Mouse (Mus musculus) heart, postnatal 36 days (tissue): ENCODE data around the gene Fgd5. TPM values are rescaled to one million over a fixed set of nuclear protein-coding genes. Genes with fewer than 3 reads are reported as not detected.
A peak's percentile ranks its signal among the peaks of the same experiment; 100 is the strongest.
"Not testable (repeated sequence)": the region's sequence is repeated elsewhere in the genome, so short reads cannot be mapped to it uniquely, and the experiment has no call there.

ENCODE experiments used
- DNase-seq, 2 experiments: peaks; one replicate each; pipeline ENCODE4 v3.0.0; 2021 to 2022
- intact Hi-C: fragments of 180-260 bp; cut with DNase I; formaldehyde crosslinking; loops from one replicate; pipeline ENCODE4 v1.15.1; 2025
- total RNA-seq, 2 experiments: library from RNA; stranded (reverse); gene quantifications; 2 replicates each; pipeline ENCODE4 v1.2.3; 2021

The Fgd5 gene
- 10 to 100 TPM; 19.6 to 29.9 TPM for total RNA-seq

- DNase-seq: peak; percentile 57 to 60
- intact Hi-C loops: loop anchor here (2.0 kb wide), 2 partner anchors 18 to 62 kb away; no protein-coding TSS in a partner anchor
Observed at GRCm38 (mm10) chr6:91978371-91979300, at the start of gene Fgd5. Gene Fgd5, plus strand, starts transcription at chr6:91978878.

- intact Hi-C loops: no loop called here
- no peak for DNase-seq
Observed at GRCm38 (mm10) chr6:91931231-91931630, 47.4 kb upstream of the Fgd5 start.

DNA sequence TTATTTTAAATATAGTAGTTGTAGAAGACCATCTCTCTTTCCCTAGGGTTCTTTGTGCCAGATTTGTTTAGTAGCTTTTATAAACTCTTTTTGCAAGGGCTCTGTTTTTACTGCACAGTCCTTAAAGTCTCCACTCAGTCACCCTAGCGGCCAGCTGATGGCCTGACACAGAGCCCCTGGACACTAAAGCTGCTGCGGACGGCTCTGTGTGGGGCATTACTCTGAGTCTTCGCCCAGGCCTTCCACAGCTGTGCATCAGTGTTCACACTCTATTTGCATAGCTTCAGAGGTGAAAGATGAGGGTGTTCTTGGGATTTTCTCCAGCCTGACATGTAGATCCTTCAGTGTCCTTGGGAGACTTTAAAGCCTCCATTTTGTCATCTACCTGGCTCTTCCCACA, 40.2 kb upstream of the Fgd5 start:
- intact Hi-C loops: no loop called here
- no peak for DNase-seq

DNA sequence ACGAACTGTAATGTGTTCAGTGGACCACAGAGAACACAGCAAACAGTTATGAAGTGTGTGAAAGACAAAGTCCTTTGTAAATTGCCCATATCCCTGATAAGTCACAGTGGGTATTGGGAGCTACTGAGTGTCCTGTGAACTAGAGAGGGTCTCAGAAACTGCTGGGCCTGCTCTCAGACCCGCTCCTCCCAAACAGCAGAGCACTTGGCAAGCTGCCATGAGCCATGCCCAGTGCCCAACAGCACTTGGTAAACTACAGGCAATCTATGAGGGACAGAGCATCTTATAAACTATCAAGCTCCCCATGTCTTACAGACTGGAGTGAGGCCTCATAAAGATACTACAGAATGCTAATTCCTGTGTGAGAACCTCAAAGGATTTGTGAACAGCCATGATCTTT, 30.3 kb upstream of the Fgd5 start:
- intact Hi-C loops: no loop called here
- DNase-seq: no peak

DNA sequence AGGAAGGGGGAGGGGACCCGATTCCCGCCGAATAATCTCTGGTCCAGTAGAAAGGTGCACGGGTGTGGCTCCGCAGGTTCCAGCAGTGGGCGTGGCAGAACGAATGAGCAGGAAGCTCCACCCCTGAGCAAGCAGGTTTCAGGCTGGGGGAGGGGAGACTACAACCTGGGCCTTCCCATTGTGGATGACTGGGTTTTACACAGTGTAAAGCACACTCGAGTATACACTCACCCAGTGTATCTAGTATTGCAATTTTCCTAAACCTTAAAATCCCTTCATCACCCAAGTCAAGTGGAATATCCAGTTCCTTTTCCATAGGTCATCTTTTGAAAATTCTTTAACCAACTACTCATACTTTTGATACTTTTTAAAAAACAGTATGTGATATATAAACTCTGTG, 20.7 kb upstream of the Fgd5 start:
- not testable (repeated sequence) for DNase-seq
- intact Hi-C loops: loop anchor here (5.0 kb wide), 1 partner anchor 56 kb away; the partner anchor contains the start of gene 4930590J08Rik

GRCm38 (mm10) chr6:91960028-91960811, 18.5 kb upstream of the Fgd5 start:
- intact Hi-C loops: loop anchor here (2.0 kb wide), 1 partner anchor 19 kb away; the partner anchor contains the start of gene Fgd5

GRCm38 (mm10) chr6:91963429-91963828, 15.2 kb upstream of the Fgd5 start:
- intact Hi-C loops: no loop called here
- DNase-seq: no peak

More at GRCm38 (mm10) chr6:91960028-91960811, 18.5 kb upstream of the Fgd5 start:
- DNase-seq: peak; percentile 55 to 63

GRCm38 (mm10) chr6:91965060-91965459, 13.6 kb upstream of the Fgd5 start:
- DNase-seq: no peak
- intact Hi-C loops: no loop called here

GRCm38 (mm10) chr6:91966006-91966405, 12.7 kb upstream of the Fgd5 start:
- no peak for DNase-seq
- intact Hi-C loops: no loop called here

- intact Hi-C loops: no loop called here
- peak; percentile 71 to 73 for DNase-seq
Observed at GRCm38 (mm10) chr6:91972201-91972646, 6.5 kb upstream of the Fgd5 start.

- DNase-seq: no peak
Observed at GRCm38 (mm10) chr6:91973972-91974371, 4.7 kb upstream of the Fgd5 start.

DNA sequence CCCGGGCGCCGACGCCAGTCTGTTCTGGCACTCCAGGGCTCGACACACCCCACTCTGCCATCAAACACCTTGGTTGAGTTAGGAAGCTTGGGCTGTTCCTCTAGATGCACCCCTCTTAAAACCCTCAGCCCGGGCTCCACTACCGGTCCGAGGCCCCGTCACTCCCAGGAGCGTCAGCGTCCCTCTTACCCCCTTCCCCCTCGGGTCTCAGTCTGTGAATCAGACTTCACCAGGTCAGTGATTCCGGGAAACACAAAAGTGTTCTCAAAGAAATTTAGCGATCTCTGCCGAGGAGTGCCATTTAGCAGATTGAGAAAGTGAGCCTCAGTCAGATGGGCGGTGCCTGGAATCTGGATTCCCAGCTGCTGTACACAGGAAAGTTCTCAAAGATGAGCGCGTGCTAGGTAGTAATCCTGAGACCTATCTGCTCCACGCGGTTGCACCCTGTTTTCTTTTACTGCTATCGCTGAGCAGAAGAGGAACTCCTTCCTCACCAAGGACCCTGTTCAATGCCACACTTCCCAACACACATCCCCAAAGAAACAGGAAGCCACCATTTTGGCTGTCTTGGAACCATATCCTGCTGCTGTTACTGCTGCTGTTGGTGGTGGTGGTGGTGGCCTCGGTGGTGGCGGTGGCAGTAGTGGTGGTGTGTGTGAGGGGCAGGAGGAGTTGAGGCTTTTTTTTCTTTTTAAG, 771 bp downstream of the Fgd5 start:
- peak; percentile 32 to 34 for DNase-seq
- intact Hi-C loops: loop anchor here (2.0 kb wide), 2 partner anchors 19 to 61 kb away; no protein-coding TSS in a partner anchor

More at GRCm38 (mm10) chr6:91973972-91974371, 4.7 kb upstream of the Fgd5 start:
- intact Hi-C loops: no loop called here

GRCm38 (mm10) chr6:91980011-91980410, 1.3 kb downstream of the Fgd5 start:
- intact Hi-C loops: loop anchor here (2.0 kb wide), 1 partner anchor 35 kb away; no protein-coding TSS in a partner anchor
- no peak for DNase-seq

- intact Hi-C loops: loop anchor here (5.0 kb wide), 2 partner anchors 77 to 88 kb away; partner anchors contain the start of gene 4930590J08Rik
Observed at GRCm38 (mm10) chr6:91990101-91990500, 11.4 kb downstream of the Fgd5 start.

GRCm38 (mm10) chr6:91992823-91993222, 14.1 kb downstream of the Fgd5 start:
- intact Hi-C loops: loop anchor here (2.0 to 5.0 kb wide), 3 partner anchors 22 to 91 kb away; partner anchors contain the start of gene 4930590J08Rik
- DNase-seq: no peak

More at GRCm38 (mm10) chr6:91990101-91990500, 11.4 kb downstream of the Fgd5 start:
- DNase-seq: no peak

GRCm38 (mm10) chr6:91993795-91994505, 15.3 kb downstream of the Fgd5 start:
- no peak for DNase-seq
- intact Hi-C loops: loop anchor here (2.0 to 5.0 kb wide), 3 partner anchors 21 to 92 kb away; partner anchors contain the start of gene 4930590J08Rik

DNA sequence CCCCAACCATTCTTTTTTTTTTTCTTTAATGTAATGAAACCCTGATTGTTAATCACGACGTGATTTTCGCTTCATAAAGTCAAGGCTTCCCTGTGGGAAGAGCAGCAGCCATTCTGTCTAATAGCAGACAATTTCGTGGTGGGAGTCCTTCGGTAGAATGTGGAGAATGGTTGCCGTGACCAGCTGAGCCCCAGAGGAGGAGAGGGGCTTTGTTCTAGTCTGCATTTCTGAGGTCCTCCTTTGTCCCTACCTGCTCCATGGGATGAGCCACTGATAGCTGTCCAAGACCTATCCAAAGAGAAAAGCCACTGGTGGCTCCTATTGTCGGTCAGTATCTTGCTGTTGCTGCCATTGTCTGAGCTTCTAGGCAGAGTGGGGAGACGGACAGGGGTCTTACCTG, 17.4 kb downstream of the Fgd5 start:
- intact Hi-C loops: no loop called here
- no peak for DNase-seq

- no peak for DNase-seq
- intact Hi-C loops: no loop called here
Observed at GRCm38 (mm10) chr6:92002558-92003285, 24.0 kb downstream of the Fgd5 start.

- no peak for DNase-seq
- intact Hi-C loops: no loop called here
Observed at GRCm38 (mm10) chr6:92003646-92004045, 25.0 kb downstream of the Fgd5 start.
